Mouse (Mus musculus) liver, embryonic 11.5 days (tissue): Measurements from ENCODE around the gene Gpr157. TPM values are rescaled to one million over a fixed set of nuclear protein-coding genes. Genes with fewer than 3 reads are reported as not detected.
"Not testable (repeated sequence)": the region's sequence is repeated elsewhere in the genome, so short reads cannot be mapped to it uniquely, and the experiment has no call there.

Experiments
- ATAC-seq: fragments of 200-750 bp; cut with Nextera tagmentation; replicated peaks from 2 replicates; pipeline ENCODE4 v1.8.0; 2017; ENCODE audit warnings: moderate number of reproducible peaks, mild to moderate bottlenecking, moderate TSS enrichment, moderate library complexity; ENCODE audit not compliant: low FRiP score
- DNase-seq: peaks from one replicate; pipeline ENCODE4 v3.0.0-alpha.2; 2017; ENCODE audit warnings: low spot score
- H3K27ac ChIP-seq: fragments of 300-500 bp; sonication (generic); 2 replicates; pipeline ENCODE4 v1.5.1; 2014; ENCODE audit warnings: mild to moderate bottlenecking, low read depth, low read length, control low read depth
- H3K27me3 ChIP-seq: fragments of 300-500 bp; sonication (generic); replicated peaks from 2 replicates; pipeline ENCODE4 v1.6.1; 2014; ENCODE audit warnings: low read length, mixed read lengths; ENCODE audit not compliant: control insufficient read depth, insufficient read depth
- H3K36me3 ChIP-seq: fragments of 300-500 bp; sonication (generic); 2 replicates; pipeline ENCODE4 v1.6.1; 2014; ENCODE audit warnings: mild to moderate bottlenecking, low read length, moderate library complexity, mixed read lengths; ENCODE audit not compliant: control insufficient read depth, insufficient read depth
- H3K4me1 ChIP-seq: fragments of 300-500 bp; sonication (generic); replicated peaks from 2 replicates; pipeline ENCODE4 v1.6.1; 2014; ENCODE audit warnings: low read length, mixed read lengths; ENCODE audit not compliant: control insufficient read depth, insufficient read depth
- H3K4me2 ChIP-seq: fragments of 300-500 bp; sonication (generic); 2 replicates; pipeline ENCODE4 v1.6.1; 2014; ENCODE audit warnings: mild to moderate bottlenecking, control low read depth, moderate library complexity
- H3K4me3 ChIP-seq: fragments of 300-500 bp; sonication (generic); 2 replicates; pipeline ENCODE4 v1.5.1; 2014; ENCODE audit warnings: low read depth, low read length, control low read depth
- H3K9ac ChIP-seq: fragments of 300-500 bp; sonication (generic); 2 replicates; pipeline ENCODE4 v1.6.1; 2014; ENCODE audit warnings: low read depth, low read length, control low read depth
- H3K9me3 ChIP-seq: fragments of 300-500 bp; sonication (generic); 2 replicates; pipeline ENCODE4 v1.6.1; 2016; ENCODE audit warnings: low read length, inconsistent platforms, mixed read lengths; ENCODE audit not compliant: control insufficient read depth
- WGBS: fragments of 180-500 bp; shearing (Covaris S2); extraction: QIAGEN DNeasy Blood & Tissue Kit; methylation state at CpG from one replicate; pipeline ENCODE4 v1.1.7; 2014; 5-methylcytosine and 5-hydroxymethylcytosine counted together
- polyA plus RNA-seq: library from polyadenylated mRNA; unstranded; fragments of >200 nt; fragmentation: Nextera tagmentation; extraction: Ambion mirVana; gene quantifications from 2 replicates; pipeline ENCODE4 v1.2.1, GENCODE M21; 2014

The Gpr157 gene
- 0.29 and 0.31 TPM in 2 replicates for polyA plus RNA-seq

DNA sequence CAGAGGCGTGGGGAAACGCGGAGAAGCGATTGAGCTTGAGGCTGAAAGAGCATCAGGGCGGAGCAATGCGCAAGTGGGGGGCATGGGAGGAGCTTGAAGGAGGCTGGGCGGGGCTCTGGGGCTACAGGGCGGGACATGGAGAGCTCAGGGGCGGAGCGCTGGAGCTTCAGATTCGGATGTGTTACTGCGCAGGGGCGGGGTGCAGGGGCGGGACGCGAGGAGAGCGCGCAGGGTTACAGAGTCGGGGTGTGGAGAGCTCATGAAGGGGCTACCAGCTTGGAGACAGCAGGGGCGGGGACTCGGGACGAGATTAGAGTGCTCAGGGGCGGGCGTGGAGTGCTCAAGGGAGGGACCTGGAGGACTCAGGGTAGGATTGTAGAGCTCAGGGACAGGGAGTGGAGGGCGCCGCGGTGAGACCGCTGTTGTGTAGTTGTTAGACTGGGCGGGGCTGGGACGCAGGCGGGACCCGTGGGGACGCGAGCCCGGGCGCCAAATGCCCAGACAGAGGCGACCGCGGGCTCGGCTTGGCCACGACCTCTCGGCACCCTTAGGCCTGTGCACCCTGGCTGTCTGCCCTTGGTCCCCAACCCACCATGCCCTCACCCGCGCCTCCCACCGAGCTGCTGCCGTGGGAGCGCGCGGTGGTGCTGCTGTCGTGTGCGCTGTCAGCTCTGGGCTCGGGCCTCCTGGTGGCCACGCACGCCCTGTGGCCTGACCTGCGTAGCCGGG lies at the start of gene Gpr157:
TSS of gene Gpr157 (plus strand) at position 205 of the 729 bp plus-strand sequence.
- Histone ChIP-seq H3K4me2 (peak within 1 kb of the TSS; percentile 100), H3K27me3 (peaks cover 38% of the 10 kb centered on the region), H3K9ac (peak within 1 kb of the TSS; percentile 63), H3K9me3 (no peaks in the 10 kb centered on the region), H3K27ac (no peak within 1 kb of the TSS), H3K36me3 (no peaks in the 10 kb centered on the region), H3K4me3 (peak within 1 kb of the TSS; percentile 64), H3K4me1 (peaks cover 6% of the 10 kb centered on the region; the same call in 1 of the 2 replicates)
- under 1% methylated on average over 56 of the region's 56 CpGs for WGBS
- ATAC-seq = peak; percentile 96
- peak; percentile 94 for DNase-seq

DNA sequence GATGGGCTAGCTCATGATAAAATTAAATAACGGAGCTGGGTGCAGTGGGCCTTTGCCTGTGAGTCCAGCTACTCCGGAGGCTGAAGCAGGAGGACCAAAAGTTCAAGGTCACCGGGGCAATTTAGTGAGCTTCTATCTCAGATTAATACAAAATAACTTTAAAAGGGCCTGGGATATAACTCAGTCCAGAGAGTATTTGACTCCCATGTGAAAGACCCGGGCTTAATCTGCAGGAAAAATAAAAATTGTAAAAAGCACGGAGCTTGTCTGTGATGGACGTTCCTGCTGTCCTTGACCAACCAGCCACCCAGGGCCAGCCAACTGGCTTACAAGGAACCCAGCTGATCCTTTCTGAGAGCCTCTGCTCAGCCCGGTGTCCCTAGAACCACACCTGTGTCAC lies 48.6 kb upstream of the Gpr157 start:
- WGBS = 72% methylated on average over 7 of the region's 7 CpGs
- H3K36me3 ChIP-seq = no peaks in the 10 kb centered on the region
- no peaks in the 10 kb centered on the region for H3K4me1 ChIP-seq
- no peak overlapping the region for H3K9ac ChIP-seq
- H3K27ac ChIP-seq = no peak overlapping the region
- ATAC-seq (no peak), DNase-seq (no peak)
- H3K27me3 ChIP-seq = peaks cover 22% of the 10 kb centered on the region
- no peak overlapping the region for H3K4me2 ChIP-seq
- no peak overlapping the region for H3K4me3 ChIP-seq
- H3K9me3 ChIP-seq = no peaks in the 10 kb centered on the region

DNA sequence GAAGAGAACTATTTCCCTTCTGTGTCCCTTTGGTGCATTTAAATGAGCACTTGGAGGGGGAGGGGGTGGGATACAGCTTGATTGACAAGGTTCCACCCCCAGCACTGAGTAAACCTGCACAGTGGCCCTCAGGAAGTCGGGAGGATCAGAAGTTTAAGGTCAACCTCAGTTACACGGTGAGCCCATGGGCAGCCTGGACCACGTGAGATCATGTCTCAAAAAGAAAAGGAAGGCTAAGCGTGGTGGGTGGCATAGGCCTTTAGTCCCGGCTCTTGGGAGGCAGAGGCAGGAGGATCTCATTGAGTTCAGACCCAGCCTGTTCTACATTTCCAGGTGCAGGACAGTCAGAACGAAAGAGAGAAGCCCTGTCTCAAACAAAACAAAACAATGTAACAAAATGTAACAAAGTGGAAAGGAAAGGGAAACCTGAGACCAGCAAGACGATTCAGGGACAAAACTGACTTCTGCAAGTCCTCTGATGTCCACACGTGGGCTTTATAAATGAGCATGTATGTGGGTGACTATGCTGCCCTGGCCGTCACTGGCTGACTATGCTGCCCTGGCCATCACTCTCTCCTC lies 47.1 kb upstream of the Gpr157 start:
- Histone ChIP-seq H3K4me1 (no peaks in the 10 kb centered on the region), H3K36me3 (no peaks in the 10 kb centered on the region), H3K4me2 (no peak overlapping the region), H3K9ac (no peak overlapping the region), H3K27me3 (peaks cover 10% of the 10 kb centered on the region), H3K9me3 (no peaks in the 10 kb centered on the region), H3K4me3 (no peak overlapping the region), H3K27ac (no peak overlapping the region)
- ATAC-seq = no peak
- WGBS = 64% methylated on average over 9 of the region's 9 CpGs
- DNase-seq = no peak

DNA sequence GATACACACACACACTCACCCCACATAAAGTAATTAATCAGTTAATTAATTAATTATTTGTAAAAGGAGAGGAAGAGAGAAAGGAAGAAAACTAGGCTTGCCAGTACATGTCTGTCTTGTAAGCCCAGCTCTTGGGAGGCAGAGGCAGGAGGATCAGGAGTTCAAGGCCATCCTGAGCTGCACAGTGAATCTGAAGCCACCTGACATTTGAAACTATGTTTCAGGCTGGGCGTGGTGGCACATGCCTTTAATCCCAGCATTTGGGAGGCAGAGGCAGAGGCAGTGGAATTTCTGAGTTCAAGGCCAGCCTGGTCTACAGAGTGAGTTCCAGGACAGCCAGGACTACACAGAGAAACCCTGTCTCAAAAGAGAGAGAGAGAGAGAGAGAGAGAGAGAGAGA lies 46.3 kb upstream of the Gpr157 start:
- DNase-seq, H3K4me1 ChIP-seq, H3K9me3 ChIP-seq, ATAC-seq, H3K36me3 ChIP-seq, H3K27ac ChIP-seq, H3K4me2 ChIP-seq, H3K9ac ChIP-seq, H3K4me3 ChIP-seq: not testable (repeated sequence)
- peaks cover 14% of the 10 kb centered on the region for H3K27me3 ChIP-seq
- WGBS = 69% methylated on average over 1 of the region's 1 CpGs

DNA sequence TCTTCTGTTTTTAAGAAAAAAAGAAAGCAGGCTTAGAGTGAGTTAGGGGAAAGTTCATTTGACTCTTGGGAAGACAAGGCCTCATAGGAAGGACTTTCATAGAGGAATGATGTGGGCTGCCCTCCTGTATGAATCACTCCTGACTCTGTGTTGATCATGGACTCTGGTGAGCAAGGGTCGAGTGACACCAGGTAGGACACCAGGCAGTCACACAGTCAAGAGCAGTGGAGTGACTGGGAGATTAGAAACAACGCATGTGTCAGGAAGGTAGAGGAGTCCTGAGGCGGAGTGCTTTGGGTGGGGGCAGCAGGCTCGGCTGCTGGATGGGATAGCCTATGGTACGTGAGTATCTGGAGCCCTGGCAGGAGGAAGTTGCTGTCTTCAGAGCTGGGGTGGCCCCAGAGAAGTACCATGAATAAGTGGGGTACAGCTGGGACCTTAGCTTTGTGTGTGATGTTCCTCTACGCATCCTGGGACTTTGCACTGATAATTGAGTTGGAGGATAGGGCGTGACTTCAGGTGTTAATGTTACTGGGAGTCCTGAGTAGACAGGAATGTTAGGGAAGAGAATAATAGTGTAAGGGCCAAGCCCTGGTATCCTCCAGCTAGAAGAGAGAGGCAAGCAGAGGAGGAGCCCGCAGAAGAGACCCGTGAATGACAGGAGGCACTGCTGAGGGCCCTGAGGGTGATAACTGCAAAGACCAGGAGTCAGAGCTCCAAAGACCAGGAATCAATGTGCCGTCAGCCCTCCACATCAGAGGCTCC lies 45.6 kb upstream of the Gpr157 start:
- ATAC-seq (no peak), DNase-seq (no peak)
- H3K27me3 ChIP-seq = peaks cover 17% of the 10 kb centered on the region
- no peaks in the 10 kb centered on the region for H3K4me1 ChIP-seq
- no peaks in the 10 kb centered on the region for H3K36me3 ChIP-seq
- no peak overlapping the region for H3K4me3 ChIP-seq
- no peak overlapping the region for H3K4me2 ChIP-seq
- WGBS = 74% methylated on average over 10 of the region's 10 CpGs
- H3K9me3 ChIP-seq = no peaks in the 10 kb centered on the region
- no peak overlapping the region for H3K9ac ChIP-seq
- H3K27ac ChIP-seq = no peak overlapping the region

DNA sequence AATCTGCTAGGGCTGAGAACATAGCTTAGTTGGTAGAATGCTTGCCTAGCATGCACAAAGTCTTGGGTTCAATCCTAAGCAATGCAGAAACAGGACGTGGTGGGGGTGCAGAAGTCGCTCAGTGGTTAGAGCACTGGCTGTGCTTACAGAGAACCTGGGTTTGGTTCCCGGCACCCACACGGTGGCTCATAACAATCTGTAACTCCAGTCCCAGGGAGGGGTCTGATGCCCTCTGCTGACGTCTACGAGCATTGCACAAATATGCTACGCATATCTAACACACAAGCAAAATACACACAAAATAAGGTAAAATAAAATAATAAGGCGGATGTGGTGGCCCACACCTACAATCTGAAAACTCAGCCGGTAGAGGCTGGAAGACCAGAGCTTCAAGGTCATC lies 43.6 kb upstream of the Gpr157 start:
- H3K27me3 ChIP-seq = peaks cover 32% of the 10 kb centered on the region
- H3K9me3 ChIP-seq = no peaks in the 10 kb centered on the region
- H3K36me3 ChIP-seq = no peaks in the 10 kb centered on the region
- ATAC-seq (no peak), DNase-seq (no peak)
- no peak overlapping the region for H3K27ac ChIP-seq
- H3K4me1 ChIP-seq = no peaks in the 10 kb centered on the region
- no peak overlapping the region for H3K9ac ChIP-seq
- H3K4me2 ChIP-seq = no peak overlapping the region
- H3K4me3 ChIP-seq = no peak overlapping the region
- WGBS = 89% methylated on average over 9 of the region's 9 CpGs

DNA sequence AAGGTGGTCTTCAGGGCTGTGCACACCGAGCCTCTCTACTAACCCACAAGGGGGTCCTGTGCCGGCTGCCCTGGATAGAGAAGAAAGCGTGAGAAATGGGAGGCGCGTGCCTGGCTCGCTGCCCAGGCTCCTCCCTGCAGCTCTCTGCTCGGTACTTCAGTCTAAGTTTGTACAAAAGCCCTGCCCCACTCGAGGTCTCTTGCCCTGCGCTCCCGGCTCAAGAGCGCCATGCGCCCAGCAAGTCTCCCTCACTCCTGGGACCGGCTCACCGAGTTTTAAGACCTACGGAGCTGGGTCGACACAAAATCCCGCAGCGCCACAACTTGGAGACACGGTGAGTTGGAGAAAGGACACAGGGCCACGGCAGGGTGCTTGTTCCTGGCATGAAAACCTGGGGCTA lies 39.1 kb upstream of the Gpr157 start:
- no peak for DNase-seq
- WGBS = under 1% methylated on average over 20 of the region's 20 CpGs
- no peak overlapping the region for H3K27ac ChIP-seq
- H3K4me3 ChIP-seq = peak overlapping the region; percentile 46
- H3K4me1 ChIP-seq = peaks cover 7% of the 10 kb centered on the region; the same call in 1 of the 2 replicates
- peaks cover 58% of the 10 kb centered on the region for H3K27me3 ChIP-seq
- H3K36me3 ChIP-seq = no peaks in the 10 kb centered on the region
- H3K4me2 ChIP-seq = peak overlapping the region; percentile 81
- no peak for ATAC-seq
- no peaks in the 10 kb centered on the region for H3K9me3 ChIP-seq
- H3K9ac ChIP-seq = no peak overlapping the region

DNA sequence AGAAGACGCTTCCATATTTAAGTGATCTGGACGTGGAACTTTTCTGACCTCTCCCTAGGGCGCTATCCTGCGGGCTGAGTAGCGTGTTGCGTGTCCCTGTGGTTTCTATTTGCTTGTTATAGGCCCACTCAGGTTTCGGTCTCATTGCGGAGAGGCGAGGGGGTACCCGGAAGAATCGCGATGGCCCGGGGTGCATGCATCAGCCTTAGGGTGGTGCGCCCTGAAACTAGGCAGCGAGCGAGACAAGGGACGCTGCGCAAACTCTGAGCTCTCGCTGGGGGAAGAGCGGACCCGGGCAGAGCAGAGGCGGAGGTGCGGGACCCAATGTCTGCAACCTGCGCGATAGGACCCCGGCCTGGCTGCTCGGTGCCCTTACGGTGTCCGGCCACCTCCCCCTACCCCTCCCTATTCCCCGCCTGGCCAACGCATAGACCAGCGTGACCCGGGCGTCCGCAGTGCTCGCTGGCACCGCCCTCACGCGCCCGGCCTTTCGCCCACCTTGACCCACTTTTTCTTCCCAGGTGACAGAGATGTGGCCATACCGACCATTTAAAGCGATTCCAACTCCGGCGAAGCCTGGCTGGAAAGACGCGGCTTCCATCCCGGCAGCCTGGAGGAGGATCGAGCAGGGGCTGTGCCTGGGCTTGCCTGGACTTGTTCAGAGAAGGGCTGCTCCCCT lies 38.5 kb upstream of the Gpr157 start:
- H3K27me3 ChIP-seq = peaks cover 58% of the 10 kb centered on the region
- no peaks in the 10 kb centered on the region for H3K9me3 ChIP-seq
- DNase-seq (no peak), ATAC-seq (no peak; the same call in 1 of the 2 replicates)
- H3K27ac ChIP-seq = no peak overlapping the region
- 2% methylated on average over 49 of the region's 49 CpGs for WGBS
- H3K9ac ChIP-seq = peak overlapping the region; percentile 34; the same call in 1 of the 2 replicates
- peaks cover 7% of the 10 kb centered on the region; the same call in 1 of the 2 replicates for H3K4me1 ChIP-seq
- peak overlapping the region; percentile 46 for H3K4me3 ChIP-seq
- H3K36me3 ChIP-seq = no peaks in the 10 kb centered on the region
- peak overlapping the region; percentile 81 for H3K4me2 ChIP-seq
